Mouse (Mus musculus): ENCODE data around the gene Lrrc20.

- TF ChIP-seq CTCF (IDR thresholded peaks at IDR 0.05; ENCODE audit: borderline replicate concordance, control insufficient read depth, extremely low read depth, insufficient read depth, low read length, poor library complexity): no peak
- no peak for TF ChIP-seq POLR2A (IDR thresholded peaks at IDR 0.05; ENCODE audit: control insufficient read depth, extremely low read depth, insufficient read depth, low read length, poor library complexity)
Measured at GRCm38 (mm10) chr10:61500756-61501155, 25.2 kb downstream of the Lrrc20 start.
